ENCODE assay signal across 9 mouse cellular contexts in genomic region chr4:45967479-45968341, GRCm38 (mm10). TPM values are rescaled to one million over a fixed set of nuclear protein-coding genes. Genes with fewer than 3 reads are reported as not detected.
DNase-seq lines count a peak whose midpoint lies in the region; ATAC-seq and TF ChIP-seq lines count a peak whose summit lies in the region.
"Had no signal": no experiment of that assay in that cellular context is flagged by ENCODE, and none has a peak within 500 bp of the region (broad histone marks: within the 10 kb centered on the region; RNA-seq: fewer than 3 reads in every experiment).

No protein-coding gene starts in this region.

- no peak for TF ChIP-seq CTCF in forebrain, postnatal 0 days (IDR thresholded peaks at IDR 0.05; ENCODE audit: low read depth)

- peaks cover 17% of the 10 kb centered on the region for H3K4me1 ChIP-seq in liver, embryonic 12.5 days
- H3K4me1 ChIP-seq in liver, embryonic 11.5 days (replicated peaks; ENCODE audit: control insufficient read depth, insufficient read depth, low read length), result peaks cover 14% of the 10 kb centered on the region
- H3K4me1 ChIP-seq in forebrain, postnatal 0 days (ENCODE audit: insufficient read depth), result no peaks in the 10 kb centered on the region
- H3K4me1 ChIP-seq in stomach, embryonic 15.5 days, result peaks cover 15% of the 10 kb centered on the region; the same call in 1 of the 2 replicates

- no peaks in the 10 kb centered on the region for H3K36me3 ChIP-seq in liver, embryonic 12.5 days
- no peaks in the 10 kb centered on the region for H3K36me3 ChIP-seq in liver, embryonic 11.5 days (ENCODE audit: control insufficient read depth, insufficient read depth, low read length)
- H3K36me3 ChIP-seq in forebrain, postnatal 0 days (ENCODE audit: insufficient read depth), result no peaks in the 10 kb centered on the region
- no peaks in the 10 kb centered on the region for H3K36me3 ChIP-seq in stomach, embryonic 15.5 days

- peak overlapping the region; percentile 58; the same call in 1 of the 2 replicates for H3K27ac ChIP-seq in liver, embryonic 12.5 days
- no peak overlapping the region for H3K27ac ChIP-seq in liver, embryonic 11.5 days (ENCODE audit: low read depth, low read length)
- no peak overlapping the region for H3K27ac ChIP-seq in forebrain, postnatal 0 days (ENCODE audit: low read depth, low read length)
- peak overlapping the region; percentile 82 for H3K27ac ChIP-seq in stomach, embryonic 15.5 days

- peaks cover 15% of the 10 kb centered on the region for H3K27me3 ChIP-seq in liver, embryonic 12.5 days (replicated peaks)
- H3K27me3 ChIP-seq in liver, embryonic 11.5 days (replicated peaks; ENCODE audit: control insufficient read depth, insufficient read depth, low read length), result no peaks in the 10 kb centered on the region; the same call in 1 of the 2 replicates
- H3K27me3 ChIP-seq in forebrain, postnatal 0 days (ENCODE audit: insufficient read depth, low read length), result no peaks in the 10 kb centered on the region
- no peaks in the 10 kb centered on the region for H3K27me3 ChIP-seq in stomach, embryonic 15.5 days (replicated peaks)

- H3K4me3 ChIP-seq in liver, embryonic 12.5 days, result no peak overlapping the region
- H3K4me3 ChIP-seq in liver, embryonic 11.5 days (ENCODE audit: low read depth, low read length), result no peak overlapping the region
- no peak overlapping the region for H3K4me3 ChIP-seq in forebrain, postnatal 0 days (ENCODE audit: low read depth, low read length)
- no peak overlapping the region for H3K4me3 ChIP-seq in stomach, embryonic 15.5 days (replicated peaks)

- no peak overlapping the region for H3K4me2 ChIP-seq in liver, embryonic 12.5 days
- H3K4me2 ChIP-seq in liver, embryonic 11.5 days, result no peak overlapping the region
- H3K4me2 ChIP-seq in forebrain, postnatal 0 days (ENCODE audit: low read depth), result no peak overlapping the region
- no peak overlapping the region for H3K4me2 ChIP-seq in stomach, embryonic 15.5 days

- ATAC-seq in liver, embryonic 12.5 days, result no peak
- ATAC-seq in liver, embryonic 11.5 days (replicated peaks; ENCODE audit: low FRiP score), result no peak
- peak; percentile 67 for ATAC-seq in forebrain, postnatal 0 days
- no peak for ATAC-seq in stomach, embryonic 15.5 days (ENCODE audit: insufficient read depth, low FRiP score, low read depth)

- H3K9ac ChIP-seq in liver, embryonic 12.5 days, result no peak overlapping the region
- no peak overlapping the region for H3K9ac ChIP-seq in liver, embryonic 11.5 days (ENCODE audit: low read depth, low read length)
- H3K9ac ChIP-seq in forebrain, postnatal 0 days, result no peak overlapping the region
- no peak overlapping the region for H3K9ac ChIP-seq in stomach, embryonic 15.5 days

- no peaks in the 10 kb centered on the region for H3K9me3 ChIP-seq in liver, embryonic 12.5 days (replicated peaks)
- no peaks in the 10 kb centered on the region for H3K9me3 ChIP-seq in liver, embryonic 11.5 days (ENCODE audit: control insufficient read depth, low read length)
- H3K9me3 ChIP-seq in forebrain, postnatal 0 days (ENCODE audit: low read length), result no peaks in the 10 kb centered on the region
- no peaks in the 10 kb centered on the region for H3K9me3 ChIP-seq in stomach, embryonic 15.5 days

- DNase-seq in liver, embryonic 11.5 days (ENCODE audit: low spot score), result no peak
- peak; percentile 41 for DNase-seq in forebrain, postnatal 0 days
- DNase-seq in kidney, postnatal 36 days, result peak; percentile 25 to 33
- no peak for DNase-seq in lung, postnatal 36 days
- DNase-seq in urinary bladder, postnatal 10 days (ENCODE audit: low spot score), result no peak
- no peak for DNase-seq in layer of hippocampus, postnatal 36 days
- DNase-seq: cerebellum, adult 11 months had no signal

- 64% methylated on average over 9 of the region's 9 CpGs for WGBS in liver, embryonic 12.5 days (ENCODE audit: insufficient replicate concordance)
- WGBS in liver, embryonic 11.5 days, result 60% methylated on average over 9 of the region's 9 CpGs
- 23% methylated on average over 9 of the region's 9 CpGs for WGBS in forebrain, postnatal 0 days
- 56% methylated on average over 9 of the region's 9 CpGs for WGBS in stomach, embryonic 15.5 days

RNA-seq across cellular contexts. Expression of gene Tdrd7, which starts 2.6 kb away (rescaled TPM):
- polyA plus RNA-seq in liver, embryonic 12.5 days (2016; fragmentation: Nextera tagmentation; extraction: Ambion mirVana), result 6.5 and 9.8 TPM in 2 replicates
- polyA plus RNA-seq in liver, embryonic 11.5 days (2014; fragmentation: Nextera tagmentation; extraction: Ambion mirVana), result 6.1 and 7.9 TPM in 2 replicates
- 27.9 and 39.1 TPM in 2 replicates for total RNA-seq in forebrain, postnatal 0 days (2014; rRNA removed)
- 15.1 and 21.3 TPM in 2 replicates for polyA plus RNA-seq in forebrain, postnatal 0 days (2015; fragmentation: Nextera tagmentation; extraction: Ambion mirVana)
- polyA plus RNA-seq in stomach, embryonic 15.5 days (2015; fragmentation: Nextera tagmentation; extraction: Ambion mirVana), result 19.8 and 21.5 TPM in 2 replicates
- total RNA-seq in layer of hippocampus, postnatal 36 days (2021), result 10 to 100 TPM; 25.7 to 26.0 TPM

Comparison
In these comparisons a context has a peak if more than half of its experiments do, and no peak if none do; other contexts are left out.
1. H3K27ac ChIP-seq: peak in liver, embryonic 12.5 days (single experiment) and stomach, embryonic 15.5 days (single experiment); none in liver, embryonic 11.5 days (single experiment) and forebrain, postnatal 0 days (single experiment).
2. DNase-seq: peak in forebrain, postnatal 0 days (single experiment) and kidney, postnatal 36 days (2 of 2); none in liver, embryonic 11.5 days (single experiment), lung, postnatal 36 days (single experiment), urinary bladder, postnatal 10 days (single experiment) and layer of hippocampus, postnatal 36 days (0 of 2).